Mouse (Mus musculus) liver, adult 10 weeks (tissue): ENCODE measurements around the gene Opn1mw. TPM values are rescaled to one million over a fixed set of nuclear protein-coding genes. Genes with fewer than 3 reads are reported as not detected.

ENCODE experiments used
- polyA plus RNA-seq: library from polyadenylated mRNA; stranded (reverse); fragments of 350-450 nt; fragmentation: Illumina TruSeq; extraction: RNeasy Lipid Tissue Mini Kit (QIAGEN cat#74804); gene quantifications from one replicate; pipeline ENCODE4 v1.2.3, GENCODE M21; 2014; ENCODE audit warnings: low read depth, low replicate concordance

The Opn1mw gene
- not detected for polyA plus RNA-seq

DNA sequence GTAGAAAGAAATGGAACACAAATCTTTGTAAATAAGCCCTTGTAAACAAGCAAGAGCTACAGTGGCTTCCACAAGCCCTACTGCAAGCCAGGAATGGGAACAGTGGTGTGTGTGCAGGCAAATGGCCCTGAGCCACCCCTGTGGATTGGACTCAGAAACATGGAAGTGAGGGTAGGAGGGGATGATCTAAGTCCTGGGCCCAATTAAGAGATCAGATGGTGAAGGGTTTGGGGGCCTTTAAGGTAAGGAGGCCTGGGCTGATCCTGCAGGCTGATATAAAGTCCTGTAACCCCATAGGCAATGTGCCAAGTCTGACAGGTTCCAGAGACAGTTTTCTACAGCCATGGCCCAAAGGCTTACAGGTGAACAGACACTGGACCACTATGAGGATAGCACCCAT is at the start of gene Opn1mw:
Opn1mw (plus strand) TSS at position 301 of the 400 bp plus-strand sequence.

DNA sequence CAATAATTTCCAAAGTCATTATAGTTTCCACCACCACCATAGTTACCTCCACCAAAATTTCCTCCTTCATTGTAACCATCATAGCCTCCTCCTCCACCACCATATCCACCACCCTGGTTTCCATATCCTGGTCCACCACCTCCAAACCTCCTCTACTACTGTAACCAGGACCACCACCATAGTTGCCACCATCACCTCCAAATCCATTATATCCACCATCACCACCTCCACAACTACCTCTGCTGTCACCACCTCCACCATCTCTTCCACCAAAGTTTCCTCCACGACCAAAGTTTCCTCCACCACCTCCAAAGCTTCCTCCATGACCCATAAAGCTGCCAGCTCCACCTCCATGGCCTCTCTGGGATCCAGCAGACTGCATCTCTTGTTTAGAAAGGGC is 8.0 kb downstream of the Opn1mw start, which contains the start of gene Mecp2:
Mecp2 (minus strand) TSS at position 101 of the 400 bp plus-strand sequence.

DNA sequence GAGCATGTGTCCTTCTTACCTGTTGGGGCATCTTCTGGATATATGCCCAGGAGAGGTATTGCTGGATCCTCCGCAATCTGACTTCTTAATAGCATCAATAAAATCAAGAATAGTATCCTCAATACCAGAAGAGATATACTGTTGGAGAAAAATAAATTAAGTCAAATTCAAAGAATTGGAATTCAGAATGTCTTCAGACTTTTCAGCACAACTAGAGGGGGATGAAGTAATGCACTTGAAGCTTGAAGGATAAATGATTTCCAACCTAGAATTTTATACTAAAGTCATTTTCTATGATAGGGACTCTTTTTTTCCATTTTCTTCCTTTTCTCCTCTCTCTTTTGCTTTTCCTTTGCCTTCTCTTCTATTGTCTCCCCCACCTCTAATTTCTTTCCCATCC is 40.5 kb downstream of the Opn1mw start, which contains the start of gene Tex28:
Tex28 (minus strand) TSS at position 101 of the 400 bp plus-strand sequence.

DNA sequence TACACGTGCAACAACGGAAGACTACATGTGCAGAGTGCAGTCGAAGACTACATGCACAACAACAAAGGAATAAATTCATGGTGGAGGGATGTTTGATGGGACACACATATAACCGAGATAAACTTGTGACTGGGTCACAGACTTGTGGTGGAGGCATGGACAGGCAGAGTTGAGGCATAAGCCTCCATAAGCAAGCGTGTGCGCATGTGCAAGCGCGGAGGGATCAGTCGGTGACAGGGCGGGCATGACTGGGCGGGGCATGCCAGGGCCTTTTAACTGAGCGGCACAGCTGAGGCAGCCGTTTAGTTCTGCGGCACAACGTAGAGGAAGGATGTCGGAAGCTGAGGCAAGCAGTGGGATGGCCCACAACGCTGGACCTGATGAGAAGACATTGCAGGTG is 49.7 kb downstream of the Opn1mw start, which contains the start of gene Tktl1:
Tktl1 (plus strand) TSS at position 301 of the 400 bp plus-strand sequence.

Other genes with a start within 250 kb of the Opn1mw start
- gene Avpr2, start 235.4 kb upstream of the Opn1mw start, polyA plus RNA-seq: not detected
- not detected for gene L1cam, start 231.4 kb upstream of the Opn1mw start, polyA plus RNA-seq
- 0.45 TPM for gene Arhgap4, start 205.6 kb upstream of the Opn1mw start, polyA plus RNA-seq
- 11.0 TPM for gene Naa10, start 205.5 kb upstream of the Opn1mw start, polyA plus RNA-seq
- 1.1 TPM for gene Renbp, start 196.6 kb upstream of the Opn1mw start, polyA plus RNA-seq
- gene Hcfc1, start 161.1 kb upstream of the Opn1mw start, polyA plus RNA-seq: 12.6 TPM
- 27.4 TPM for gene Irak1, start 103.5 kb upstream of the Opn1mw start, polyA plus RNA-seq
- 4.2 TPM for gene Mecp2, start 7.9 kb downstream of the Opn1mw start, polyA plus RNA-seq
- not detected for gene Tex28, start 40.4 kb downstream of the Opn1mw start, polyA plus RNA-seq
- gene Tktl1, start 49.8 kb downstream of the Opn1mw start, polyA plus RNA-seq: not detected
- 7.1 TPM for gene Flna, start 122.4 kb downstream of the Opn1mw start, polyA plus RNA-seq
- gene Emd, start 127.2 kb downstream of the Opn1mw start, polyA plus RNA-seq: 18.4 TPM
- 843 TPM for gene Rpl10, start 143.3 kb downstream of the Opn1mw start, polyA plus RNA-seq
- gene Taz, start 154.4 kb downstream of the Opn1mw start, polyA plus RNA-seq: 25.2 TPM
- 7.3 TPM for gene Dnase1l1, start 154.9 kb downstream of the Opn1mw start, polyA plus RNA-seq
- gene Atp6ap1, start 169.6 kb downstream of the Opn1mw start, polyA plus RNA-seq: 73.7 TPM
- gene Gdi1, start 177.5 kb downstream of the Opn1mw start, polyA plus RNA-seq: 65.8 TPM
- gene Fam50a, start 185.6 kb downstream of the Opn1mw start, polyA plus RNA-seq: 11.2 TPM
- gene Plxna3, start 201.6 kb downstream of the Opn1mw start, polyA plus RNA-seq: 0.13 TPM
- 10.4 TPM for gene Lage3, start 226.2 kb downstream of the Opn1mw start, polyA plus RNA-seq
- gene Ubl4a, start 245.8 kb downstream of the Opn1mw start, polyA plus RNA-seq: 19.5 TPM
- 2.3 TPM for gene Slc10a3, start 245.9 kb downstream of the Opn1mw start, polyA plus RNA-seq